Mouse (Mus musculus) neutrophil, adult 83 days (primary cell): ENCODE measurements around the gene Mroh2b. TPM values are rescaled to one million over a fixed set of nuclear protein-coding genes. Genes with fewer than 3 reads are reported as not detected.

Source experiments
- total RNA-seq, 2 experiments: library from RNA; stranded (reverse); gene quantifications; one replicate each; pipeline ENCODE4 v1.2.4; 2023

Gene Mroh2b
- total RNA-seq, result not detected

DNA sequence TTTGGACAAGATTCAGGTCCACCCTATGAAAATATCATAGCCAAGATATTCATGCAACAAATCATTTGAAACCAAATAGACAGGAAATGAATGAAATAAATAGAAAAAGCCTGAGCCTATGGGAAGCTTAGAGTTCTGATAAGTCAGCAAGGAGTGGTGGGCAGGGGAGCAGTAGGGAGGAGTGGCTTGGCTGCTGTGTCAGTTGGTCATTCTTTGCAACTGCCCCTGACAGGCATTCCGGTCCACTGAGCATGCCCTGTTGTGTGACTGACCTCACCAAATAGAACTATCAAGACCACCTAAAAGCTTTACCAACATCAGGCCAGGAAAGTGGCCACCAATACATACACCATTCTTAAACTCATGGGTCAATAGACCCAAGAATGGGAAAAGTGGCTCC, at the start of gene Mroh2b:
TSS of gene Mroh2b (plus strand) at position 301 of the 400 bp plus-strand sequence.

Other genes with a start within 250 kb of the Mroh2b start
- gene C6, start 171.6 kb upstream of the Mroh2b start, total RNA-seq, result not detected
- gene C7, start 165.0 kb downstream of the Mroh2b start, total RNA-seq, result not detected
- gene Card6, start 209.8 kb downstream of the Mroh2b start, total RNA-seq, result 10 to 100 TPM; 15.8 to 22.9 TPM
- 100 to 1,000 TPM; 360 to 389 TPM for gene Rpl37, start 217.9 kb downstream of the Mroh2b start, total RNA-seq
- gene Prkaa1, start 245.1 kb downstream of the Mroh2b start, total RNA-seq, result 10 to 100 TPM; 25.5 to 28.3 TPM